Mouse (Mus musculus) cerebellum, postnatal 25 days (tissue): ENCODE measurements at regions not wholly inside any gene's neighbourhood (a gene's known extent, or its start where the extent isn't known, plus 50 kb on each side); places are given as distances from the start of the nearest gene placed in this dataset.

Experiments
- DNase-seq, 2 experiments: peaks; one replicate each; pipeline ENCODE4 v3.0.0; 2021; ENCODE audit warnings: mixed read lengths in 2 of 2

GRCm38 (mm10) chrX:42431851-42432635, 57.4 kb upstream of the Tex13c2 start:
- DNase-seq, result no peak
